Mouse (Mus musculus): ENCODE results near the gene Gm20422. TPM values are rescaled to one million over a fixed set of nuclear protein-coding genes. Genes with fewer than 3 reads are reported as not detected.

Gm20422 gene
- not detected in 2 replicates for total RNA-seq (2015; ENCODE audit: low replicate concordance)
- not detected in 2 replicates for total RNA-seq (2017; ENCODE audit: low replicate concordance)

- ATAC-seq (replicated peaks; ENCODE audit: low FRiP score, poor library complexity, severe bottlenecking) = peak; percentile 98
Measured at GRCm38 (mm10) chr8:69774503-69775148, at the start of gene Gm20422. Gene Gm20422, minus strand, starts transcription at chr8:69774886.

GRCm38 (mm10) chr8:69822386-69823191 is 47.9 kb upstream of the Gm20422 start, which contains the start of gene Lpar2:
Gene Lpar2, plus strand, starts transcription at chr8:69822429.
- ATAC-seq (replicated peaks; ENCODE audit: low FRiP score, poor library complexity, severe bottlenecking) = peak; percentile 28; the same call in 1 of the 2 replicates

GRCm38 (mm10) chr8:69821971-69822385 is 47.3 kb upstream of the Gm20422 start:
- ATAC-seq (replicated peaks; ENCODE audit: low FRiP score, poor library complexity, severe bottlenecking) = no peak

GRCm38 (mm10) chr8:69820466-69820865 is 45.8 kb upstream of the Gm20422 start:
- no peak for ATAC-seq (replicated peaks; ENCODE audit: low FRiP score, poor library complexity, severe bottlenecking)

GRCm38 (mm10) chr8:69815396-69815795 is 40.7 kb upstream of the Gm20422 start:
- ATAC-seq (replicated peaks; ENCODE audit: low FRiP score, poor library complexity, severe bottlenecking) = no peak

- ATAC-seq (replicated peaks; ENCODE audit: low FRiP score, poor library complexity, severe bottlenecking) = no peak
Measured at GRCm38 (mm10) chr8:69814881-69815280, 40.2 kb upstream of the Gm20422 start.

- ATAC-seq (replicated peaks; ENCODE audit: low FRiP score, poor library complexity, severe bottlenecking) = no peak
Measured at GRCm38 (mm10) chr8:69809820-69810219, 35.1 kb upstream of the Gm20422 start.

GRCm38 (mm10) chr8:69808864-69809403 is 34.2 kb upstream of the Gm20422 start:
- no peak for ATAC-seq (replicated peaks; ENCODE audit: low FRiP score, poor library complexity, severe bottlenecking)

- ATAC-seq (replicated peaks; ENCODE audit: low FRiP score, poor library complexity, severe bottlenecking) = peak; percentile 92
Measured at GRCm38 (mm10) chr8:69808094-69808863, 33.6 kb upstream of the Gm20422 start, which contains the start of gene Gmip. Gene Gmip, plus strand, starts transcription at chr8:69808679.

GRCm38 (mm10) chr8:69807236-69807635 is 32.5 kb upstream of the Gm20422 start:
- ATAC-seq (replicated peaks; ENCODE audit: low FRiP score, poor library complexity, severe bottlenecking) = no peak

- no peak for ATAC-seq (replicated peaks; ENCODE audit: low FRiP score, poor library complexity, severe bottlenecking)
Measured at GRCm38 (mm10) chr8:69805491-69805890, 30.8 kb upstream of the Gm20422 start.

- no peak for ATAC-seq (replicated peaks; ENCODE audit: low FRiP score, poor library complexity, severe bottlenecking)
Measured at GRCm38 (mm10) chr8:69805086-69805485, 30.4 kb upstream of the Gm20422 start.

GRCm38 (mm10) chr8:69804537-69804936 is 29.9 kb upstream of the Gm20422 start:
- no peak for ATAC-seq (replicated peaks; ENCODE audit: low FRiP score, poor library complexity, severe bottlenecking)

GRCm38 (mm10) chr8:69803366-69803765 is 28.7 kb upstream of the Gm20422 start:
- no peak for ATAC-seq (replicated peaks; ENCODE audit: low FRiP score, poor library complexity, severe bottlenecking)

GRCm38 (mm10) chr8:69802216-69802615 is 27.5 kb upstream of the Gm20422 start:
- no peak for ATAC-seq (replicated peaks; ENCODE audit: low FRiP score, poor library complexity, severe bottlenecking)

- ATAC-seq (replicated peaks; ENCODE audit: low FRiP score, poor library complexity, severe bottlenecking) = no peak
Measured at GRCm38 (mm10) chr8:69801796-69802195, 27.1 kb upstream of the Gm20422 start.

GRCm38 (mm10) chr8:69799946-69800345 is 25.3 kb upstream of the Gm20422 start:
- no peak for ATAC-seq (replicated peaks; ENCODE audit: low FRiP score, poor library complexity, severe bottlenecking)

GRCm38 (mm10) chr8:69799261-69799660 is 24.6 kb upstream of the Gm20422 start:
- ATAC-seq (replicated peaks; ENCODE audit: low FRiP score, poor library complexity, severe bottlenecking) = no peak

- no peak for ATAC-seq (replicated peaks; ENCODE audit: low FRiP score, poor library complexity, severe bottlenecking)
Measured at GRCm38 (mm10) chr8:69797661-69798060, 23.0 kb upstream of the Gm20422 start.
